Mouse (Mus musculus) limb, embryonic 12.5 days (tissue): ENCODE measurements around the gene Kyat3. TPM values are rescaled to one million over a fixed set of nuclear protein-coding genes. Genes with fewer than 3 reads are reported as not detected.

ENCODE experiments used
- ATAC-seq: fragments of 200-750 bp; cut with Nextera tagmentation; 2 replicates; pipeline ENCODE4 v1.8.0; 2017; ENCODE audit warnings: low read depth, moderate TSS enrichment; ENCODE audit not compliant: insufficient number of reproducible peaks, insufficient read depth, low FRiP score, low TSS enrichment
- H3K27ac ChIP-seq: fragments of 300-500 bp; sonication (generic); 2 replicates; pipeline ENCODE4 v1.5.1; 2016; ENCODE audit warnings: mild to moderate bottlenecking, moderate library complexity
- H3K27me3 ChIP-seq: fragments of 300-500 bp; sonication (generic); 2 replicates; pipeline ENCODE4 v1.6.1; 2016; ENCODE audit warnings: mild to moderate bottlenecking, moderate library complexity
- H3K36me3 ChIP-seq: fragments of 300-500 bp; sonication (generic); 2 replicates; pipeline ENCODE4 v1.6.1; 2016; ENCODE audit warnings: mild to moderate bottlenecking, moderate library complexity
- H3K4me1 ChIP-seq: fragments of 300-500 bp; sonication (generic); replicated peaks from 2 replicates; pipeline ENCODE4 v1.6.1; 2016
- H3K4me2 ChIP-seq: fragments of 300-500 bp; sonication (generic); 2 replicates; pipeline ENCODE4 v1.6.1; 2016; ENCODE audit warnings: mild to moderate bottlenecking, moderate library complexity
- H3K4me3 ChIP-seq: fragments of 300-500 bp; sonication (generic); replicated peaks from 2 replicates; pipeline ENCODE4 v1.5.1; 2016; ENCODE audit warnings: mild to moderate bottlenecking
- H3K9ac ChIP-seq: fragments of 300-500 bp; sonication (generic); replicated peaks from 2 replicates; pipeline ENCODE4 v1.6.1; 2016; ENCODE audit warnings: mild to moderate bottlenecking, moderate library complexity
- H3K9me3 ChIP-seq: fragments of 300-500 bp; sonication (generic); 2 replicates; pipeline ENCODE4 v1.6.1; 2016; ENCODE audit warnings: mild to moderate bottlenecking, moderate library complexity
- WGBS: fragments of 180-500 bp; shearing (Covaris S2); methylation state at CpG from one replicate; pipeline ENCODE4 v1.1.7; 2016; 5-methylcytosine and 5-hydroxymethylcytosine counted together
- polyA plus RNA-seq: library from polyadenylated mRNA; unstranded; fragments of >200 nt; fragmentation: Nextera tagmentation; extraction: Ambion mirVana; gene quantifications from 2 replicates; pipeline ENCODE4 v1.2.1, GENCODE M21; 2016

Gene Kyat3
- polyA plus RNA-seq, 1 experiment from 2014 or later: 15.7 TPM

GRCm38 (mm10) chr3:142786423-142787072 is 85.7 kb downstream of the Kyat3 start:
- H3K27ac ChIP-seq: no peak overlapping the region
- no peak overlapping the region for H3K4me3 ChIP-seq
- H3K9ac ChIP-seq: no peak overlapping the region
- WGBS: 41% methylated on average over 2 of the region's 2 CpGs
- ATAC-seq: no peak
- peaks cover 69% of the 10 kb centered on the region for H3K36me3 ChIP-seq
- H3K4me2 ChIP-seq: no peak overlapping the region
- H3K9me3 ChIP-seq: no peaks in the 10 kb centered on the region
- no peaks in the 10 kb centered on the region for H3K27me3 ChIP-seq
- no peaks in the 10 kb centered on the region for H3K4me1 ChIP-seq

- Histone ChIP-seq H3K27me3 (no peaks in the 10 kb centered on the region), H3K9me3 (no peaks in the 10 kb centered on the region), H3K36me3 (peaks cover 77% of the 10 kb centered on the region), H3K4me3 (no peak overlapping the region), H3K4me2 (no peak overlapping the region), H3K4me1 (no peaks in the 10 kb centered on the region), H3K27ac (no peak overlapping the region), H3K9ac (no peak overlapping the region)
- ATAC-seq: no peak
- 91% methylated on average over 3 of the region's 3 CpGs for WGBS
Observed at GRCm38 (mm10) chr3:142795587-142795986, 94.7 kb downstream of the Kyat3 start.

Other genes starting within 250 kb of the Kyat3 start
- gene Gbp5, start 207.1 kb upstream of the Kyat3 start, polyA plus RNA-seq: not detected in 2 replicates
- gene Gbp7, start 170.7 kb upstream of the Kyat3 start, polyA plus RNA-seq: 1.5 and 2.0 TPM in 2 replicates
- 0.65 and 0.69 TPM in 2 replicates for gene Gbp3, start 141.0 kb upstream of the Kyat3 start, polyA plus RNA-seq
- not detected in 2 replicates for gene Gbp2b, start 106.2 kb upstream of the Kyat3 start, polyA plus RNA-seq
- 0.10 TPM in 2 replicates for gene Gbp2, start 80.4 kb upstream of the Kyat3 start, polyA plus RNA-seq
- gene Gtf2b, start 64.0 kb downstream of the Kyat3 start, polyA plus RNA-seq: 90.3 and 91.6 TPM in 2 replicates
- gene Pkn2, start 181.0 kb downstream of the Kyat3 start, polyA plus RNA-seq: 60.3 and 68.5 TPM in 2 replicates